ENCODE assay signal across 13 mouse cellular contexts in the genomic region with DNA sequence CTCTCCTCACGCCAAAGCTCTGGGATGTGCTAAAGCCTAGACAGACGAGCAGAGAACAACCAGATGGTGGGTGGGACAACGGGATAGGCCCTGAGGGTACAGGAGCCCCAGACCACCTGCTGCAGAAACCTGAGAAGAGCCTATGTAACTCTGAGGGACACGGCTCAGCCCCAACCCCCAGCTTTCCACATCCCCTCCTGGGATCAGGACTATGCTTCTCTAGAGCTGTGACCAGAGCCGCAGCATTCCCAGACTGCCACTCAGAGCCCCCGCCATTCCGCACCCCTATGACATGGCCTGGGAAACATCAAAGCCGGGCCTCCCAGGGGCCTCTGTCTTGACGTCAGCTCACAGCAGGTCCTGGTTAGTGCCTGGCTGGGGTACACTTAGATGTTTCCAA. TPM values are rescaled to one million over a fixed set of nuclear protein-coding genes. Genes with fewer than 3 reads are reported as not detected.
DNase-seq lines count a peak whose midpoint lies in the region; ATAC-seq and TF ChIP-seq lines count a peak whose summit lies in the region.
"Had no signal": no experiment of that assay in that cellular context is flagged by ENCODE, and none has a peak within 500 bp of the region (broad histone marks: within the 10 kb centered on the region; RNA-seq: fewer than 3 reads in every experiment).

No protein-coding gene starts in this region.

- 44% methylated on average over 9 of the region's 9 CpGs for WGBS in hindbrain, embryonic 10.5 days
- WGBS in hindbrain, embryonic 16.5 days = 49% methylated on average over 9 of the region's 9 CpGs
- WGBS in limb, embryonic 11.5 days = 7% methylated on average over 9 of the region's 9 CpGs

- H3K4me2 ChIP-seq in hindbrain, embryonic 16.5 days (ENCODE audit: low read length) = no peak overlapping the region
- no peak overlapping the region; the same call in 1 of the 2 replicates for H3K4me2 ChIP-seq in limb, embryonic 11.5 days (ENCODE audit: low read depth, severe bottlenecking)

- ATAC-seq in hindbrain, embryonic 16.5 days = no peak
- ATAC-seq in limb, embryonic 11.5 days (ENCODE audit: insufficient number of reproducible peaks, low FRiP score, low TSS enrichment, low read depth) = peak; percentile 74

- peak; percentile 36 for DNase-seq in hindbrain, embryonic 10.5 days (ENCODE audit: low spot score)
- DNase-seq in embryo, embryonic 10.5 days (ENCODE audit: low spot score) = peak; percentile 58
- DNase-seq in limb, embryonic 11.5 days (ENCODE audit: low spot score) = peak; percentile 56
- no peak for DNase-seq in spleen, postnatal 10 days (ENCODE audit: low spot score in 2 of 2)
- no peak for DNase-seq in cerebellum, postnatal 14 days
- DNase-seq: adrenal gland, postnatal 14 days; cerebellum, adult 8-10 months; gastrocnemius, postnatal 10 days; kidney, adult 11 months; layer of hippocampus, postnatal 36 days; thymus, postnatal 25 days had no signal

- H3K27ac ChIP-seq in hindbrain, embryonic 10.5 days = peak overlapping the region; percentile 69
- no peak overlapping the region for H3K27ac ChIP-seq in hindbrain, embryonic 16.5 days (ENCODE audit: low read depth, low read length)
- H3K27ac ChIP-seq in limb, embryonic 11.5 days (replicated peaks; ENCODE audit: low read depth, low read length) = peak overlapping the region; percentile 70

- TF ChIP-seq CTCF in E14TG2a.4 (conservative IDR thresholded peaks at IDR 0.05; ENCODE audit: low read length) = no peak

- no peaks in the 10 kb centered on the region for H3K9me3 ChIP-seq in hindbrain, embryonic 10.5 days
- no peaks in the 10 kb centered on the region for H3K9me3 ChIP-seq in hindbrain, embryonic 16.5 days (ENCODE audit: control insufficient read depth, low read length)
- H3K9me3 ChIP-seq in E14TG2a.4 (ENCODE audit: low read length) = no peaks in the 10 kb centered on the region
- no peaks in the 10 kb centered on the region for H3K9me3 ChIP-seq in limb, embryonic 11.5 days (ENCODE audit: control insufficient read depth, low read length)

- peaks cover 19% of the 10 kb centered on the region for H3K4me1 ChIP-seq in hindbrain, embryonic 10.5 days (replicated peaks)
- peaks cover 4% of the 10 kb centered on the region for H3K4me1 ChIP-seq in hindbrain, embryonic 16.5 days (ENCODE audit: control insufficient read depth, insufficient read depth, low read depth, low read length)
- H3K4me1 ChIP-seq in E14TG2a.4 (replicated peaks; ENCODE audit: low read depth, low read length) = peaks cover 69% of the 10 kb centered on the region
- peaks cover 12% of the 10 kb centered on the region for H3K4me1 ChIP-seq in limb, embryonic 11.5 days (ENCODE audit: control insufficient read depth, insufficient read depth, low read length)

- H3K4me3 ChIP-seq in hindbrain, embryonic 10.5 days = no peak overlapping the region
- no peak overlapping the region for H3K4me3 ChIP-seq in hindbrain, embryonic 16.5 days (ENCODE audit: low read length)
- H3K4me3 ChIP-seq in E14TG2a.4 (replicated peaks; ENCODE audit: low read length) = peak overlapping the region; percentile 29
- H3K4me3 ChIP-seq in limb, embryonic 11.5 days (ENCODE audit: low read depth, low read length) = no peak overlapping the region

- no peak overlapping the region for H3K9ac ChIP-seq in hindbrain, embryonic 16.5 days (ENCODE audit: low read depth, low read length)
- no peak overlapping the region; the same call in 1 of the 2 replicates for H3K9ac ChIP-seq in limb, embryonic 11.5 days (ENCODE audit: low read length)

- no peaks in the 10 kb centered on the region for H3K27me3 ChIP-seq in hindbrain, embryonic 10.5 days (ENCODE audit: insufficient read depth, poor library complexity, severe bottlenecking)
- H3K27me3 ChIP-seq in hindbrain, embryonic 16.5 days (replicated peaks; ENCODE audit: control insufficient read depth, insufficient read depth, low read length) = no peaks in the 10 kb centered on the region
- no peaks in the 10 kb centered on the region for H3K27me3 ChIP-seq in E14TG2a.4 (ENCODE audit: insufficient read depth, low read length)
- H3K27me3 ChIP-seq in limb, embryonic 11.5 days (ENCODE audit: control insufficient read depth, insufficient read depth, low read length) = no peaks in the 10 kb centered on the region

- H3K36me3 ChIP-seq in hindbrain, embryonic 10.5 days = peaks cover 41% of the 10 kb centered on the region
- peaks cover 9% of the 10 kb centered on the region; the same call in 1 of the 2 replicates for H3K36me3 ChIP-seq in hindbrain, embryonic 16.5 days (ENCODE audit: control insufficient read depth, insufficient read depth, low read length)
- H3K36me3 ChIP-seq in E14TG2a.4 (ENCODE audit: insufficient read depth, low read length) = peaks cover 19% of the 10 kb centered on the region
- peaks cover 2% of the 10 kb centered on the region; the same call in 1 of the 2 replicates for H3K36me3 ChIP-seq in limb, embryonic 11.5 days (ENCODE audit: control insufficient read depth, insufficient read depth, low read length)

RNA-seq across cellular contexts. Expression of gene Ptk7, which starts 34.7 kb away (rescaled TPM):
- polyA plus RNA-seq in hindbrain, embryonic 10.5 days (2016; fragmentation: Nextera tagmentation; extraction: Ambion mirVana) = 67.2 and 76.8 TPM in 2 replicates
- polyA plus RNA-seq in hindbrain, embryonic 16.5 days (2015; fragmentation: Nextera tagmentation; extraction: Ambion mirVana) = 25.9 and 36.1 TPM in 2 replicates
- polyA plus RNA-seq in limb, embryonic 11.5 days (2014; fragmentation: Nextera tagmentation; extraction: Ambion mirVana) = 50.3 and 60.4 TPM in 2 replicates

RNA-seq across cellular contexts. Expression of gene Srf, which starts 38.6 kb away (rescaled TPM):
- 5.9 and 7.8 TPM in 2 replicates for polyA plus RNA-seq in hindbrain, embryonic 10.5 days (2016; fragmentation: Nextera tagmentation; extraction: Ambion mirVana)
- polyA plus RNA-seq in hindbrain, embryonic 16.5 days (2015; fragmentation: Nextera tagmentation; extraction: Ambion mirVana) = 3.5 and 3.6 TPM in 2 replicates
- polyA plus RNA-seq in limb, embryonic 11.5 days (2014; fragmentation: Nextera tagmentation; extraction: Ambion mirVana) = 8.3 and 9.8 TPM in 2 replicates

RNA-seq across cellular contexts. Expression of gene Cul9, which starts 48.4 kb away (rescaled TPM):
- 4.5 and 7.6 TPM in 2 replicates for polyA plus RNA-seq in hindbrain, embryonic 10.5 days (2016; fragmentation: Nextera tagmentation; extraction: Ambion mirVana)
- 19.7 and 25.1 TPM in 2 replicates for polyA plus RNA-seq in hindbrain, embryonic 16.5 days (2015; fragmentation: Nextera tagmentation; extraction: Ambion mirVana)
- 3.8 and 3.9 TPM in 2 replicates for polyA plus RNA-seq in limb, embryonic 11.5 days (2014; fragmentation: Nextera tagmentation; extraction: Ambion mirVana)

RNA-seq across cellular contexts. Expression of gene Klc4, which starts 51.2 kb away (rescaled TPM):
- 35.3 and 38.1 TPM in 2 replicates for polyA plus RNA-seq in hindbrain, embryonic 10.5 days (2016; fragmentation: Nextera tagmentation; extraction: Ambion mirVana)
- 32.3 and 34.1 TPM in 2 replicates for polyA plus RNA-seq in hindbrain, embryonic 16.5 days (2015; fragmentation: Nextera tagmentation; extraction: Ambion mirVana)
- polyA plus RNA-seq in limb, embryonic 11.5 days (2014; fragmentation: Nextera tagmentation; extraction: Ambion mirVana) = 23.8 and 25.7 TPM in 2 replicates

RNA-seq across cellular contexts. Expression of gene Mrpl2, which starts 51.4 kb away (rescaled TPM):
- 115 and 119 TPM in 2 replicates for polyA plus RNA-seq in hindbrain, embryonic 10.5 days (2016; fragmentation: Nextera tagmentation; extraction: Ambion mirVana)
- polyA plus RNA-seq in hindbrain, embryonic 16.5 days (2015; fragmentation: Nextera tagmentation; extraction: Ambion mirVana) = 64.5 and 73.7 TPM in 2 replicates
- 106 and 126 TPM in 2 replicates for polyA plus RNA-seq in limb, embryonic 11.5 days (2014; fragmentation: Nextera tagmentation; extraction: Ambion mirVana)

Comparison
In these comparisons a context has a peak if more than half of its experiments do, and no peak if none do; other contexts are left out.
1. DNase-seq: peak in hindbrain, embryonic 10.5 days (single experiment), embryo, embryonic 10.5 days (single experiment) and limb, embryonic 11.5 days (single experiment); none in spleen, postnatal 10 days (0 of 2) and cerebellum, postnatal 14 days (0 of 2).